Mouse (Mus musculus) frontal cortex, postnatal 14 days (tissue): ENCODE data around the gene Smgc.
"Not testable (repeated sequence)": the region's sequence is repeated elsewhere in the genome, so short reads cannot be mapped to it uniquely, and the experiment has no call there.

Experiments
- DNase-seq, 2 experiments: peaks; one replicate each; pipeline ENCODE4 v3.0.0; 2022; ENCODE audit warnings: low spot score in 2 of 2

Gene Smgc

DNA sequence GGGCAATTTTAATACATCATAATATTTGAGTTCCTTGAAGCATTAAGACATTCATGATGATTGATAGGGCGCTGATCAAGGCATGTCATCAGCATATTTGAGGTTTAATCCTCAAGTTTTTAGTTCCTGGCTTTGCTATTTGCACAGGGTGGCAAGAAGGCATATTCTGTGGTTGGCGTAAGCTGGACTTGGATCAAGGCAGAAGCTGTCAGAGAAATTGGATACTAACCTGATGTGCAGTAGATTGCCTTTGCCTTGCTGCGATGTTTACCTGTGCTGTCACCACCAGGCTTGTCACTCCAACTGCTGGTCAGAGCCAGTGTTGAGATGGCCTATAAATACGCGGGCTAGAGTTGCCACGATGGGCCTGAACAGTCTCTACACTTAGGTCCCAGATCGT, at the start of gene Smgc:
TSS of gene Smgc (plus strand) at position 301 of the 400 bp plus-strand sequence.
- no peak for DNase-seq

DNA sequence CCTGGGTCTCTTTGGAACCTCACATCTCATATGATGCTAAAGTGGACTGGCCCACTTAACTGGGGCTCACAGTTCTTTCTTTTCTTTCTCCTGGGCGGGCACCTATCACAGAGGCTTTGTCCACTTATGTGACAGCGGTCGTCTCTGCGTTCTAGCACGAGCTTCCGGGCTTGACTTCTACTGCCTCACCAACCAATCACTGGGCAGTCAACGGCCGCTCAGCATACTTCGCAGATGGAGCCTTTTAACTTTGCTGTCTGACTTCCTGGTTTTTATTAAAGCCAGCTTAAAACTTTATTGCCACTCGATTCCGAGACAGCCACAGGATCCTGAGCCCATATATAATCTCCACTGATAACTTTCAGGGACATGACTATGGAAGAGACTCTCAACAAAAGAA, 49.7 kb upstream of the Smgc start:
- DNase-seq = no peak

DNA sequence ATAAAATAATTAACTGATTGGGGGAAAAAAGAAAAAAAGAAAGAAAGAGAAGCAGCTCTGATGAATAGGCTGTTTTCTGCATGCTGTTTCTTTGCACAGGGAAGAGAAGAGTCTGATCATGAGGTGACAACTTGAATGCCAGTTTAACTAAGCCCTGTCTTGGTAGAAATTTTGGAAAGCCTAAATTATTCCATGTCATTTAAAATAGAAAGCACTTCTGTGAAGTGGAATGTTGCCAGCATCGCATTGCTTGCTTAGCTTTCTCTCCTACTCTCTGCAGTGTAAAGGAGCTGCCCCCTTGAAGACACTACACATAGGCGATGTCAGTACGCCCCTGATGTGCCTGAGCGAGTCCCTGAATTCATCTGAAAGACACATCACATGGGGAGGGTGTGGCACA, 31.6 kb upstream of the Smgc start:
- peak in 1 of 2 experiments; percentile 11 for DNase-seq

DNA sequence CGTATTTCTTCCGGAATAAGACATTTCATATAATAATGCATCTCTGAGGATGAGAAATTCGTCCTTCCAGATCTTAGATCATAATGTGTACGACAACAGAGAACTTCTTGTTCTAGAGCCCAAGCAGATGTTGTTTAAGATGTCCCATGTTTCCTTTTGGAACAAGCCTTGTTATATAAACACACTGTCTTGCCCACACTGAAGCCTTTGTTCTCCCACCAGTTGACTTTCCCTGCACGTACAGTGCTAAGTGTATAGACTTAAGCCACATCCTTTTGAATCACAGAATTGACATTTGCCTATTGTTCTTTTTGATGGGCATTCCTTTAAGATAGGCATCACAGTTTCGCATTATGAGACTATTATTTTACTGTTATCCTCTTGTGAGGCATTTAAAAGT, 2.7 kb upstream of the Smgc start:
- no peak for DNase-seq

DNA sequence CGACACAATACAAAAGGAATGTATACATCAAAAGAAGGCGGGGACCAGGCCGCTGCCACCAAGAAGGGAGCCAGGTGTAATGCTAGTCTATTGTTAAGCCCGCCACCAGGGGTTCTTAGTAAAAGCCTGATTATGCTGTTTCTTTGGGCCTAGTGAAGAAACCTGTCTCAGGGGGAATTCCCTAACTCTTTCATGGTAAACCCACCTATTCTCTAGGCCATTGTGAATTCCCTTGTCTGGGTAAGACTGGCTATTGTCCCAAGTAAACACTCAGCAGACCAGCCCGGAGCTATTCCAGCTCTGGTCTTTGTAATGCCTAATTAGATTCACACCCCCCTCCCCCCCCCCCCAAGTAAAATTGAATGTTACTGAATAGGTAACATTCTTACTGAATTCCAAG, 26.1 kb downstream of the Smgc start:
- not testable (repeated sequence) for DNase-seq

DNA sequence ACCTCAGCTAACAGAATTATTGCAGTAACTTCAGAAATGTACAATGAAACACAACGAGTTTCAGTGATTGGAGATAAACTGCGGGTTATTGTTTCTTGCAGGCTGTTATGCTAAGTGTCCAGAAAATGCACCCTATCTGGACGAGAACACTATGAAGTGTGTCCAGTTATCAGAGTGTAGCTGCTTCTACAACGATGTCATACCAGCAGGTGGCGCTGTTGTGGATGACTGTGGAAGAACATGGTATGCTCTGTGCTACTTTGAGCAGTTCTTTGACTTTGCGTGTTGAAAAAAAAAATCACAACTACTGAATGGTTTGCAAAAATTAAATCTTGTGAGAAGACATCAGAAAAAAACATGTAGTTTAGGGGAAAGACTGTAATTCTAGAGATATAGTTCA, 62.2 kb downstream of the Smgc start:
- peak in 1 of 2 experiments; percentile 11 for DNase-seq

DNA sequence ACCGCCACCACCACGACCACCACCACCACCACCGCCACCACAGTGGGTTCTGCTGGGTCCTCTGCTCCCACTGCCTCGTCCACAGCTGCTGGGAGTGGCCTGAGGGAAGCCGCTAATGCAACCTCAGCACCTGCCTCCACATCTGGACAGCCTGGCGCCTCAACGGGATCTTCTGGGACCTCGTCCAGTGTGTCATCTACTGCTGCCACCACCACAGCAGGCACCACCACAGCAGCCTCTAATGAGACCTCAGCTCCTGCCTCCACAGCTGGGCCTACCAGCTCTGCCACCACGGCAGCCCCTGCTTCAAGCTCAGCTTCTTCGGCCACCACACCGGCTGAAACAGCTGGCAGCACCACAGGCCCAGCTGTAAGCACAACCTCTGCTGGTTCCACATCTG, 69.0 kb downstream of the Smgc start:
- peak; percentile 31 to 55 for DNase-seq
